Mouse (Mus musculus) forebrain, embryonic 14.5 days (tissue): ENCODE measurements around the gene Ppm1a. TPM values are rescaled to one million over a fixed set of nuclear protein-coding genes. Genes with fewer than 3 reads are reported as not detected.

Experiments
- ATAC-seq: fragments of 200-750 bp; cut with Nextera tagmentation; 2 replicates; pipeline ENCODE4 v1.8.0; 2017; ENCODE audit warnings: mild to moderate bottlenecking, moderate library complexity
- DNase-seq: peaks from one replicate; pipeline ENCODE4 v3.0.0-alpha.2; 2015; ENCODE audit warnings: low spot score
- H3K27ac ChIP-seq: fragments of 300-500 bp; sonication (generic); 2 replicates; pipeline ENCODE4 v1.5.1; 2014; ENCODE audit warnings: low read depth, mild to moderate bottlenecking, control low read depth, low read length, moderate library complexity
- H3K27me3 ChIP-seq: fragments of 300-500 bp; sonication (generic); replicated peaks from 2 replicates; pipeline ENCODE4 v1.6.1; 2014; ENCODE audit warnings: low read length, control low read depth, mixed read lengths; ENCODE audit not compliant: control insufficient read depth, insufficient read depth
- H3K36me3 ChIP-seq: fragments of 300-500 bp; sonication (generic); 2 replicates; pipeline ENCODE4 v1.6.1; 2014; ENCODE audit warnings: low read length, control low read depth; ENCODE audit not compliant: control insufficient read depth, insufficient read depth
- H3K4me1 ChIP-seq: fragments of 300-500 bp; sonication (generic); 2 replicates; pipeline ENCODE4 v1.6.1; 2014; ENCODE audit warnings: antibody characterized with exemption, low read length, control low read depth; ENCODE audit not compliant: control insufficient read depth, insufficient read depth
- H3K4me2 ChIP-seq: fragments of 300-500 bp; sonication (generic); 2 replicates; pipeline ENCODE4 v1.6.1; 2014; ENCODE audit warnings: mild to moderate bottlenecking, control low read depth, low read length
- H3K4me3 ChIP-seq: fragments of 300-500 bp; sonication (generic); 2 replicates; pipeline ENCODE4 v1.5.1; 2014; ENCODE audit warnings: low read depth, low read length, control low read depth
- H3K9ac ChIP-seq: fragments of 300-500 bp; sonication (generic); 2 replicates; pipeline ENCODE4 v1.6.1; 2014; ENCODE audit warnings: mild to moderate bottlenecking, low read length, control low read depth, moderate library complexity
- H3K9me3 ChIP-seq: fragments of 300-500 bp; sonication (generic); replicated peaks from 2 replicates; pipeline ENCODE4 v1.6.1; 2016; ENCODE audit warnings: low read length, control low read depth, mixed read lengths; ENCODE audit not compliant: control insufficient read depth
- WGBS: fragments of 180-500 bp; shearing (Covaris S2); extraction: QIAGEN DNeasy Blood & Tissue Kit; methylation state at CpG from one replicate; pipeline ENCODE4 v1.1.7; 2014; 5-methylcytosine and 5-hydroxymethylcytosine counted together
- polyA plus RNA-seq: library from polyadenylated mRNA; unstranded; fragments of >200 nt; fragmentation: Nextera tagmentation; extraction: Ambion mirVana; gene quantifications from 2 replicates; pipeline ENCODE4 v1.2.1, GENCODE M21; 2014

Ppm1a gene
- polyA plus RNA-seq, 1 experiment from 2014 or later = 45.8 TPM

DNA sequence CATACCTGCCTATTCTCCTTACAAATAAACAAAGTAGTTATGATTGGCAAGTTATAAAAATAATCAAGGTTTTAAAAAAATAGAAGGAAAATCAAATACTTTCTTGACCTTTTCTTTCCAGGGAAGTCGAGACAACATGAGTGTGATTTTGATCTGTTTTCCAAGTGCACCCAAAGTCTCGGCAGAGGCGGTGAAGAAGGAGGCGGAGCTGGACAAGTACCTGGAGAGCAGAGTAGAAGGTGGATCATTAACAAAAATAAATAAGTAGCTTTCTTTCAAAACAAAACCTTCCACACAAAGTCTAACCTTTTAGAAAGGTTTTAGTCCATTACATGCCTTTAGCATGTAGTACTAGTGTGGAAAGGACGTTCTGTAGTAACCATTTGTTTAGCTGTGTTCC, 29.3 kb downstream of the Ppm1a start:
- Histone ChIP-seq H3K9ac (no peak overlapping the region), H3K4me3 (no peak overlapping the region), H3K4me2 (no peak overlapping the region), H3K36me3 (peaks cover 41% of the 10 kb centered on the region), H3K9me3 (no peaks in the 10 kb centered on the region), H3K27me3 (no peaks in the 10 kb centered on the region), H3K4me1 (no peaks in the 10 kb centered on the region), H3K27ac (no peak overlapping the region)
- DNase-seq (no peak), ATAC-seq (no peak)
- 89% methylated on average over 5 of the region's 5 CpGs for WGBS

GRCm38 (mm10) chr12:72786986-72787385, 29.7 kb downstream of the Ppm1a start:
- H3K36me3 ChIP-seq = peaks cover 41% of the 10 kb centered on the region
- H3K4me1 ChIP-seq = no peaks in the 10 kb centered on the region
- H3K27me3 ChIP-seq = no peaks in the 10 kb centered on the region
- H3K9me3 ChIP-seq = no peaks in the 10 kb centered on the region
- 90% methylated on average over 4 of the region's 4 CpGs for WGBS
- ATAC-seq = no peak
- H3K4me2 ChIP-seq = no peak overlapping the region
- H3K4me3 ChIP-seq = no peak overlapping the region
- no peak overlapping the region for H3K27ac ChIP-seq
- no peak overlapping the region for H3K9ac ChIP-seq
- no peak for DNase-seq

DNA sequence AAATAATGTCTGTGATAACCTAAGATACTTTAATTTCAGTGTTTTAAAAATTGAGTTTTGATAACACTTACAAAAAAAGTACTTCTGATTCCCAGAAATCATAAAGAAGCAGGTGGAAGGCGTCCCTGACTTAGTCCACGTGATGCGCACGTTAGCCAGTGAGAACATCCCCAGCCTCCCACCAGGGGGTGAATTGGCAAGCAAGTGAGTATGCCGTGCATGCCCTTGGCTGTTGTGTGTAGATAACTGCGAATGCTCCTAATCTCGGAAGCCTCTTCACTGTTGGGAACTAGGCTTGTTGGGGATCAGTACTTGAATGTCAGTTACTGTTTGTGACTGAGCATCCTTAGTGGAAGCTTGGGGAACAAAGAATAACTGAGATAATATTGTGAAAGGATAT, 33.3 kb downstream of the Ppm1a start:
- WGBS = 45% methylated on average over 7 of the region's 7 CpGs
- Histone ChIP-seq H3K9me3 (no peaks in the 10 kb centered on the region), H3K9ac (no peak overlapping the region), H3K4me3 (no peak overlapping the region), H3K27me3 (no peaks in the 10 kb centered on the region), H3K27ac (no peak overlapping the region), H3K36me3 (peaks cover 37% of the 10 kb centered on the region), H3K4me2 (no peak overlapping the region), H3K4me1 (no peaks in the 10 kb centered on the region)
- ATAC-seq (no peak), DNase-seq (peak; percentile 47)

DNA sequence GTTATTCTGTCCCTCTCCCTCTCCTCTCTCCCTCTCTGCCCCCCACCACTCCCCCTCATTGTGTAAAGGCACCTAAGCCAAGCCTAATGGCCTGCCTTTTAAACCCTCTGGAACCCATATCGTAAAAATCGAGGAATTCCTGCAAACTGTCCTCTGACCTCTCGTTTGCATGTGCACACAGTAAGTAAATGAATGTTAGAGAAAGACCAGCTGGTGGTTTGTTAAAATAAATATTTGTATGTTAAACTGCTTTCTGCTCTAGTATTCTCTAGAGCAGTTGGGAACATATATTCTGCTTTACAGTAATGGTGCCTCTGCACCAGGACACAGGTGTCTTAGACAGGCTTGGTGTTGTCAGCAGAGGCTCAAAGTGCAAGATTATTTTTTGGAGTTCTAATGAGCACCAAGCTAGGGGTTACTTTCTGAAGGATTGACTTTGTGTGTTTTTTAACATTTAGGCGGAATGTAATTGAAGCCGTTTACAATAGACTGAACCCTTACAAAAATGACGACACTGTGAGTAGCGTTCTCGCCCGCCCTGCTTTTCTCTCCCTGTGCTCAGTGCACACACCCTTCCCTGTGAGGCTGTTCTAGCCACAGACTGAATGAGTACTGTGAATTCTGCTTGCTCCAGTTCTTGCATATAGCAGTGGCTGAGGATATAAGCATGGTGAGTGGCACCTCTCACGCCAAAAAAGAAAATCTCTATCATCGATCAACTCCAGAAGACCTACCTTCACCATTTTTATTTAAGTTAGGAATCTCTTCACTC, 35.3 kb downstream of the Ppm1a start:
- no peak for ATAC-seq
- Histone ChIP-seq H3K9me3 (no peaks in the 10 kb centered on the region), H3K4me1 (no peaks in the 10 kb centered on the region), H3K9ac (no peak overlapping the region), H3K27ac (no peak overlapping the region), H3K27me3 (no peaks in the 10 kb centered on the region), H3K4me3 (no peak overlapping the region), H3K4me2 (no peak overlapping the region), H3K36me3 (peaks cover 38% of the 10 kb centered on the region)
- WGBS = 86% methylated on average over 11 of the region's 11 CpGs
- DNase-seq = no peak

GRCm38 (mm10) chr12:72793983-72794382, 36.7 kb downstream of the Ppm1a start:
- H3K9me3 ChIP-seq = no peaks in the 10 kb centered on the region
- no peak overlapping the region for H3K4me3 ChIP-seq
- peaks cover 35% of the 10 kb centered on the region for H3K36me3 ChIP-seq
- 84% methylated on average over 8 of the region's 8 CpGs for whole genome bisulfite sequencing
- H3K4me1 ChIP-seq = no peaks in the 10 kb centered on the region
- DNase-seq (no peak), ATAC-seq (no peak)
- no peak overlapping the region for H3K9ac ChIP-seq
- H3K4me2 ChIP-seq = no peak overlapping the region
- H3K27ac ChIP-seq = no peak overlapping the region
- no peaks in the 10 kb centered on the region for H3K27me3 ChIP-seq

GRCm38 (mm10) chr12:72809798-72810197, 52.5 kb downstream of the Ppm1a start:
- no peak overlapping the region for H3K4me2 ChIP-seq
- H3K36me3 ChIP-seq = no peaks in the 10 kb centered on the region
- DNase-seq (no peak), ATAC-seq (no peak)
- H3K4me1 ChIP-seq = no peaks in the 10 kb centered on the region
- no peak overlapping the region for H3K4me3 ChIP-seq
- H3K9ac ChIP-seq = no peak overlapping the region
- H3K27me3 ChIP-seq = no peaks in the 10 kb centered on the region
- 82% methylated on average over 6 of the region's 6 CpGs for WGBS
- no peaks in the 10 kb centered on the region for H3K9me3 ChIP-seq
- H3K27ac ChIP-seq = no peak overlapping the region

- Histone ChIP-seq H3K9ac (no peak overlapping the region), H3K27ac (no peak overlapping the region), H3K4me3 (no peak overlapping the region), H3K4me1 (no peaks in the 10 kb centered on the region), H3K4me2 (no peak overlapping the region), H3K27me3 (no peaks in the 10 kb centered on the region), H3K9me3 (0 out of 2 replicates have a peak, but pooled peaks cover 2% of the 10 kb centered on the region), H3K36me3 (no peaks in the 10 kb centered on the region)
- DNase-seq (no peak), ATAC-seq (no peak)
- WGBS = 82% methylated on average over 3 of the region's 3 CpGs
These were observed 54.3 kb downstream of the Ppm1a start for GRCm38 (mm10) chr12:72811588-72811987.

GRCm38 (mm10) chr12:72820940-72821431, 63.7 kb downstream of the Ppm1a start:
- Histone ChIP-seq H3K4me2 (peak overlapping the region; percentile 70), H3K27ac (peak overlapping the region; percentile 49; the same call in 1 of the 2 replicates), H3K4me3 (peak overlapping the region; percentile 36), H3K9ac (peak overlapping the region; percentile 60), H3K27me3 (peaks cover 20% of the 10 kb centered on the region), H3K36me3 (no peaks in the 10 kb centered on the region), H3K9me3 (no peaks in the 10 kb centered on the region), H3K4me1 (no peaks in the 10 kb centered on the region)
- WGBS = 2% methylated on average over 24 of the region's 24 CpGs
- peak; percentile 90 for ATAC-seq
- DNase-seq = peak; percentile 79

DNA sequence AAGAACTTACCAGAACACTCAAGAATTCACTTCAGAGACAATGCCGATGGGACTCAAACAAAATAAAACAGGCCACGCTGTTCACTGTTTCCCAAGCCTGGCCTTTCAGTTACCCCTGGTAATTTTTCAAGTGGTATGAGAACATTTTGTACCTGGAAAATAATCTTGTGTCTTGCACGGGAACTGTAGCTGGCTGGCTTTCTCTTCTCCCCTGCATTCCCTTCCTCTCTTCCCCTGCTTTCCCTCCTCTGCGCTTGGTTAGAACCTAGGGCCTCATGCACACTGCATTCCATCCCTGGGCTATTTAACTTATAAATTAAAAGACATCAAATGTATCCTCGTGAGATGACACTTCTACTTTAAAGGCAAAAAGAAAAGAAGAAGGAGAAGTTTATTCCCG, 64.3 kb downstream of the Ppm1a start:
- Histone ChIP-seq H3K4me2 (peak overlapping the region; percentile 70), H3K27me3 (peaks cover 20% of the 10 kb centered on the region), H3K36me3 (no peaks in the 10 kb centered on the region), H3K4me1 (no peaks in the 10 kb centered on the region), H3K9me3 (no peaks in the 10 kb centered on the region), H3K9ac (peak overlapping the region; percentile 60; the same call in 1 of the 2 replicates), H3K27ac (peak overlapping the region; percentile 34; the same call in 1 of the 2 replicates), H3K4me3 (peak overlapping the region; percentile 36)
- DNase-seq = no peak
- 32% methylated on average over 6 of the region's 6 CpGs for WGBS
- ATAC-seq = no peak
